Mouse (Mus musculus) erythroblast, embryonic 14.5 days (primary cell): ENCODE measurements around the gene Heatr1.

ENCODE experiments used
- GATA1 ChIP-seq: IDR thresholded peaks from 2 replicates; pipeline ENCODE4 v1.6.1; 2012; ENCODE audit warnings: low read length, inconsistent platforms, mixed read lengths
- TAL1 ChIP-seq: IDR thresholded peaks from 3 replicates; pipeline ENCODE4 v1.6.1; 2012; ENCODE audit warnings: low read length, inconsistent platforms, mixed read lengths

DNA sequence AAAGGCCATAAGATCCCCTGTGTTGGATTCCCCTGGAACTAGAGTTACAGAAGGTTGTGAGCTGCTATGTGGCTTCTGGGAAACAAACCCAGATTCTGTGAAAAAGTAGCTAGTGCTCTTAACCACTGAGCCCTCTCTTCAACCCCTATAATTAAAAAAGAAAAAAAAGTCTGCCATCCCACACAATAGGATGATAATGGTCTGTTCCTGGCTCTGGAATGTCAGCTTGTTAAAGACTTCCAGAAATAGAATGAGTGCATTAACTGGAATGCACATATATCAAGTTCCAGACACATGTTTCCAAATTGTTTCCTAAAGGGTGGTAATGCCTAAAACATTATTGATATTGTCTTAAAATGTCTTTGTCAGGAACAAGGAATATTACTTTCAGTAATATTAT lies 10.0 kb upstream of the Heatr1 start:
- no peak for TF ChIP-seq TAL1
- TF ChIP-seq GATA1 = no peak
